Mouse (Mus musculus) forebrain, postnatal 0 days (tissue): ENCODE results near the gene Pik3r1. TPM values are rescaled to one million over a fixed set of nuclear protein-coding genes. Genes with fewer than 3 reads are reported as not detected.

Source experiments
- ATAC-seq: fragments of 200-750 bp; cut with Nextera tagmentation; 2 replicates; pipeline ENCODE4 v1.8.0; 2017; ENCODE audit warnings: mild to moderate bottlenecking, moderate library complexity
- DNase-seq: peaks from one replicate; pipeline ENCODE4 v3.0.0-alpha.2; 2015
- H3K27ac ChIP-seq: fragments of 300-500 bp; sonication (generic); 2 replicates; pipeline ENCODE4 v1.5.1; 2014; ENCODE audit warnings: low read depth, mild to moderate bottlenecking, antibody characterized with exemption, low read length, moderate library complexity, mixed read lengths
- H3K27me3 ChIP-seq: fragments of 300-500 bp; sonication (generic); 2 replicates; pipeline ENCODE4 v1.6.1; 2014; ENCODE audit warnings: mild to moderate bottlenecking, low read length, mixed read lengths; ENCODE audit not compliant: insufficient read depth
- H3K36me3 ChIP-seq: fragments of 300-500 bp; sonication (generic); 2 replicates; pipeline ENCODE4 v1.6.1; 2014; ENCODE audit warnings: mild to moderate bottlenecking, moderate library complexity; ENCODE audit not compliant: insufficient read depth
- H3K4me1 ChIP-seq: fragments of 300-500 bp; sonication (generic); 2 replicates; pipeline ENCODE4 v1.6.1; 2014; ENCODE audit warnings: antibody characterized with exemption; ENCODE audit not compliant: insufficient read depth
- H3K4me2 ChIP-seq: fragments of 300-500 bp; sonication (generic); 2 replicates; pipeline ENCODE4 v1.6.1; 2014; ENCODE audit warnings: low read depth, mild to moderate bottlenecking, moderate library complexity
- H3K4me3 ChIP-seq: fragments of 300-500 bp; sonication (generic); 2 replicates; pipeline ENCODE4 v1.5.1; 2014; ENCODE audit warnings: low read depth, low read length, mixed read lengths
- H3K9ac ChIP-seq: fragments of 300-500 bp; sonication (generic); 2 replicates; pipeline ENCODE4 v1.6.1; 2014; ENCODE audit warnings: mild to moderate bottlenecking
- H3K9me3 ChIP-seq: fragments of 300-500 bp; sonication (generic); 2 replicates; pipeline ENCODE4 v1.6.1; 2016; ENCODE audit warnings: low read length
- CTCF ChIP-seq: sonication (generic); IDR thresholded peaks from 2 replicates; pipeline ENCODE4 v1.5.1; 2016; ENCODE audit warnings: antibody characterized with exemption, control low read depth, low read depth
- WGBS: fragments of 180-500 bp; shearing (Covaris S2); extraction: QIAGEN DNeasy Blood & Tissue Kit; methylation state at CpG from one replicate; pipeline ENCODE4 v1.1.7; 2014; 5-methylcytosine and 5-hydroxymethylcytosine counted together
- polyA plus RNA-seq: library from polyadenylated mRNA; unstranded; fragments of >200 nt; fragmentation: Nextera tagmentation; extraction: Ambion mirVana; gene quantifications from 2 replicates; pipeline ENCODE4 v1.2.1, GENCODE M21; 2015
- total RNA-seq: library from RNA; depleted of rRNA; stranded (reverse); fragments of >200 nt; gene quantifications from 2 replicates; pipeline ENCODE4 v1.2.3, GENCODE M21; 2014

The Pik3r1 gene
- total and polyA plus RNA-seq, 2 experiments from 2014 or later = 50.2 to 117 TPM

GRCm38 (mm10) chr13:101796983-101797382 lies 29.0 kb upstream of the Pik3r1 start:
- Histone ChIP-seq H3K27me3 (no peaks in the 10 kb centered on the region), H3K9me3 (no peaks in the 10 kb centered on the region), H3K27ac (no peak overlapping the region), H3K4me1 (peaks cover 2% of the 10 kb centered on the region; the same call in 1 of the 2 replicates), H3K9ac (no peak overlapping the region), H3K4me3 (no peak overlapping the region), H3K4me2 (no peak overlapping the region), H3K36me3 (no peaks in the 10 kb centered on the region)
- DNase-seq (no peak), ATAC-seq (no peak)
- WGBS = 54% methylated on average over 6 of the region's 6 CpGs
- no peak for TF ChIP-seq CTCF

GRCm38 (mm10) chr13:101785705-101786104 lies 17.7 kb upstream of the Pik3r1 start:
- WGBS = 100% methylated on average over 3 of the region's 4 CpGs
- Histone ChIP-seq H3K4me3 (no peak overlapping the region), H3K9ac (no peak overlapping the region), H3K9me3 (no peaks in the 10 kb centered on the region), H3K27ac (no peak overlapping the region), H3K27me3 (no peaks in the 10 kb centered on the region), H3K4me1 (no peaks in the 10 kb centered on the region), H3K4me2 (no peak overlapping the region), H3K36me3 (no peaks in the 10 kb centered on the region)
- no peak for TF ChIP-seq CTCF
- ATAC-seq = no peak
- DNase-seq = no peak

DNA sequence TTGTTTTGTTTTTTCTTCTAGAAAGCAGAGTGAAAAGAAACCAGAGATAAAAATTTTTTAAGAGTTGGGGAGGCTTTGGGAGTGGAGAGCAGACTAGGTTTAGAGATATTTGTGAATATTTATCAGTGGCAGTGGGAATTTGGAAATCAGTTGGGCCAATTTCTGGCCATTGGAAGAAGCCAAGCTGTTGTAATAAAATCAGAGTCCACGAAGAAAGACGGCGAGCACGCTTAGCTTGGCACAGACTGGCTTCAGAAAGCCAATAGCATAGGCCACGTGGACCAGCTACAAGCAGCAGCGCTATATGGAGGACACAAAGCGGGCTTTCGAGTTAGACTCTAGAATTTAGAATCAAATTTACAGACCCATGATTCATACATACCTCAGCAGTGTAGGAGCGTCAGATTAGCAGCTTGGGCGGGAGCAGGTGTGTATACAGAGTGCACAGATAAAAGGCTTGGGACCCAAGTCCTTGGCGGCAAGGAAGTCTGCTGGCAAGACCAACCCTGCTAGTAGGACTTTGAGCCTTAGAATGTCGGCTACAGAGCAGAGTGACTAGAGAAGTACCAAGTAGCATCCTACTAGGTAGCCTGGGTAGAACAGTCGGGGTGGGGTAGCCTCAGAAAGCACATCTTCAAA lies 16.8 kb upstream of the Pik3r1 start:
- Histone ChIP-seq H3K4me2 (no peak overlapping the region), H3K4me3 (no peak overlapping the region), H3K9ac (no peak overlapping the region), H3K9me3 (no peaks in the 10 kb centered on the region), H3K27ac (no peak overlapping the region), H3K4me1 (no peaks in the 10 kb centered on the region), H3K36me3 (no peaks in the 10 kb centered on the region), H3K27me3 (no peaks in the 10 kb centered on the region)
- DNase-seq (no peak), ATAC-seq (no peak)
- no peak for TF ChIP-seq CTCF
- WGBS = 94% methylated on average over 13 of the region's 13 CpGs

DNA sequence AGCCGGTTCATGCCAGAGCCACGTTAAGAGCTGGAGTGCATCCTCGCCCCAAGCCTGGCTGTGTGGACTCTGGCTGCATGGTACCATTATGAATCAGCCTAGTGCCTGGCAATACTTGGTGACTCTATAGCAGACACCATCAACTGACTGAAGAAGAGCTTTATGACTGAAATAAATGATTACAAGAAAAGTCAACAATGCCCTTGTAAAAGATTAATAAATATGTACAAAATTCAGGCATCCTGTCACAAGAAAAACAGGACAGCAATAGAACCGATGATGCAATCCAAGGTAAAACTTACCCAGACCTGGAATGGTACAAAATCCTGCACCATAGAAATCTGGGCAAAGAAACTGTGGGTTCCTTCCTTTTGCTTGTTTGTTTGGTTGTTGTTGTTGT lies 11.0 kb upstream of the Pik3r1 start:
- H3K27ac ChIP-seq = no peak overlapping the region
- no peak overlapping the region for H3K4me2 ChIP-seq
- no peak for TF ChIP-seq CTCF
- no peaks in the 10 kb centered on the region for H3K36me3 ChIP-seq
- DNase-seq (no peak), ATAC-seq (no peak)
- H3K9me3 ChIP-seq = no peaks in the 10 kb centered on the region
- H3K4me1 ChIP-seq = no peaks in the 10 kb centered on the region
- H3K9ac ChIP-seq = no peak overlapping the region
- no peaks in the 10 kb centered on the region for H3K27me3 ChIP-seq
- no peak overlapping the region for H3K4me3 ChIP-seq
- WGBS = 91% methylated on average over 4 of the region's 4 CpGs

GRCm38 (mm10) chr13:101777851-101778250 lies 9.8 kb upstream of the Pik3r1 start:
- Histone ChIP-seq H3K4me1 (no peaks in the 10 kb centered on the region), H3K27ac (no peak overlapping the region), H3K4me3 (no peak overlapping the region), H3K4me2 (no peak overlapping the region), H3K27me3 (no peaks in the 10 kb centered on the region), H3K36me3 (no peaks in the 10 kb centered on the region), H3K9ac (no peak overlapping the region), H3K9me3 (no peaks in the 10 kb centered on the region)
- DNase-seq (no peak), ATAC-seq (peak; percentile 68)
- no peak for TF ChIP-seq CTCF
- WGBS = 27% methylated on average over 3 of the region's 3 CpGs

- no peak overlapping the region for H3K4me2 ChIP-seq
- H3K27me3 ChIP-seq = no peaks in the 10 kb centered on the region
- TF ChIP-seq CTCF = no peak
- DNase-seq (no peak), ATAC-seq (no peak)
- no peaks in the 10 kb centered on the region for H3K9me3 ChIP-seq
- H3K27ac ChIP-seq = no peak overlapping the region
- no peak overlapping the region for H3K9ac ChIP-seq
- no peaks in the 10 kb centered on the region for H3K36me3 ChIP-seq
- H3K4me3 ChIP-seq = no peak overlapping the region
- H3K4me1 ChIP-seq = peaks cover 4% of the 10 kb centered on the region; the same call in 1 of the 2 replicates
Measured at GRCm38 (mm10) chr13:101771071-101771470, 3.1 kb upstream of the Pik3r1 start.

DNA sequence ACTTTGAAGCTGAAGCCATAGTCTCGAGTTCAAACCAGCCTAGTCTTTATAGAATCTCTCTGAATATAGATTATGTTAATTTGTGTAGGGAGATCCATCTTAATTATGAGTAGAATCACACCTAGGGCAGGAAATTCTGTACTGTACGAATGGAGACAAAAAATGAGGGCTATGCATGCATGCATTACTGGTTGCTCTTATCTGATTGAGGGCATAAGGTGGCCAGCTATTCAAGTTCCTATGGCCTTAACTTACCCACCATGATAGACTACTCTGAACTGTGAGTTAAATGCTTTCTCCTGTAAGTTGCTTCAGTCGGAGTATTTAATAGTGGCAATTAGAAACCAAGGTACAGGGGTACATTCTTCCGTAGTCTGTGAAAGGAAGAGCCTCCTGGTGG lies 1.9 kb upstream of the Pik3r1 start:
- H3K4me2 ChIP-seq = no peak overlapping the region
- H3K4me3 ChIP-seq = no peak overlapping the region
- no peak overlapping the region for H3K9ac ChIP-seq
- ATAC-seq (no peak), DNase-seq (no peak)
- WGBS = 92% methylated on average over 4 of the region's 4 CpGs
- H3K9me3 ChIP-seq = no peaks in the 10 kb centered on the region
- H3K4me1 ChIP-seq = peaks cover 13% of the 10 kb centered on the region
- no peak for TF ChIP-seq CTCF
- H3K27ac ChIP-seq = no peak overlapping the region
- no peaks in the 10 kb centered on the region for H3K36me3 ChIP-seq
- no peaks in the 10 kb centered on the region for H3K27me3 ChIP-seq
